Mouse (Mus musculus): Measurements from ENCODE around the gene Syngr3.

DNA sequence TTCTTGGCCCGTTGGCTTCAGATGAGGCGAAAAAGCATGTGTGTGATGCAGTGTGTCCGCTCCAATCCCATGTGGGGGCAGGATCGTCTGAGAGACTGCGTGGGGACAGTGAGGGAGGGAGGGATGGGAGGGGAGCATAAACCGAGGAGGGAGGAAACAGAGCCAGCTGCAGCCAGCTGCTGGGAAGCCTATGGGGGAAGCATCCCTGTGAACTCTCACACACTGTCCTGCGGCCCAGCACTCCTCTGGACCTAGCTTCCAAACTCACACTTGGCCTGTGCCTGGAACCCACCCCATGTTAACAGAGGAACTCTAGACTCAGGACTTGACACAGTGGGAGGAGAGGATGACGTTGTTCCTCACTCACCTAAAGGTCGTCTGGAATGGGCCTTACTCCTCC is 50.9 kb downstream of the Syngr3 start:
- TF ChIP-seq ZKSCAN1 (IDR thresholded peaks at IDR 0.05; ENCODE audit: low read depth, low read length) (no peak), MAX (IDR thresholded peaks at IDR 0.05; ENCODE audit: low read length) (no peak), MXI1 (IDR thresholded peaks at IDR 0.05; ENCODE audit: low read depth, low read length) (no peak), POLR2A (IDR thresholded peaks at IDR 0.05; ENCODE audit: control insufficient read depth in 1 of 2, insufficient read depth in 1 of 2, low read depth in 1 of 2, low read length in 2 of 2, poor library complexity in 1 of 2) (no peak)
